Mouse (Mus musculus) E14TG2a.4 (cell line): Measurements from ENCODE around the gene Ulk1.

Source experiments
- CTCF ChIP-seq: conservative IDR thresholded peaks from 2 replicates; pipeline ENCODE4 v1.5.1; 2014; ENCODE audit warnings: low read length
- NANOG ChIP-seq: IDR thresholded peaks from 2 replicates; pipeline ENCODE4 v1.6.1; 2014; ENCODE audit warnings: borderline replicate concordance, low read length, mixed read lengths
- POU5F1 ChIP-seq: IDR thresholded peaks from 2 replicates; pipeline ENCODE4 v1.6.1; 2014; ENCODE audit warnings: low read length, borderline replicate concordance

DNA sequence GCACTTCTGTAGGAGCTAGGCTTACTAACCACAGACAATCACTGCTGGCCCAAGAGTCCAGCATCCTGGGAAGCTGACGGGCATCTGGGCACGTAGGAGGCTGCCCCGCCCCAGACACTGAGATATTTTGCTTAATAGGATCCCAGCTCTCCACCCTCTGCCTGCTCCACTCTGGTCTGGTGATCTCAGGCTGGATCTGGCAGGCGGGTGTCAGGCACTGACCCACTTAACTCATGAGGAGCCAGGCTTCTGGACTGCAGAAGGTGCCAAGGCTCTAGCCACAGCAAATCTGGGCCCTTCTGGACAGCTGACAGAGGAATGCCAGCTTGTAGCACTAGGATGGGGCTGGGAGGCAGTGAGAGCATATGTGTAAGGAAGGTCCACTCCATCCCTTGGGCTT lies 7.7 kb downstream of the Ulk1 start:
- TF ChIP-seq CTCF (no peak), POU5F1 (no peak), NANOG (no peak)
